Mouse (Mus musculus) embryonic facial prominence, embryonic 12.5 days (tissue): ENCODE measurements at regions not wholly inside any gene's neighbourhood (a gene's known extent, or its start where the extent isn't known, plus 50 kb on each side); places are given as distances from the start of the nearest gene placed in this dataset.

Source experiments
- ATAC-seq: fragments of 200-750 bp; cut with Nextera tagmentation; 2 replicates; pipeline ENCODE4 v1.8.0; 2017; ENCODE audit not compliant: insufficient number of reproducible peaks, insufficient read depth, low FRiP score, low TSS enrichment
- H3K27ac ChIP-seq: fragments of 300-500 bp; sonication (generic); 2 replicates; pipeline ENCODE4 v1.5.1; 2016; ENCODE audit warnings: mild to moderate bottlenecking
- H3K27me3 ChIP-seq: fragments of 300-500 bp; sonication (generic); 2 replicates; pipeline ENCODE4 v1.6.1; 2016; ENCODE audit warnings: mild to moderate bottlenecking, moderate library complexity
- H3K36me3 ChIP-seq: fragments of 300-500 bp; sonication (generic); 2 replicates; pipeline ENCODE4 v1.6.1; 2016; ENCODE audit warnings: mild to moderate bottlenecking
- H3K4me1 ChIP-seq: fragments of 300-500 bp; sonication (generic); 2 replicates; pipeline ENCODE4 v1.6.1; 2016
- H3K4me2 ChIP-seq: fragments of 300-500 bp; sonication (generic); replicated peaks from 2 replicates; pipeline ENCODE4 v1.6.1; 2016; ENCODE audit warnings: mild to moderate bottlenecking, moderate library complexity
- H3K4me3 ChIP-seq: fragments of 300-500 bp; sonication (generic); 2 replicates; pipeline ENCODE4 v1.5.1; 2016; ENCODE audit warnings: mild to moderate bottlenecking
- H3K9ac ChIP-seq: fragments of 300-500 bp; sonication (generic); 2 replicates; pipeline ENCODE4 v1.6.1; 2016; ENCODE audit warnings: mild to moderate bottlenecking, moderate library complexity
- H3K9me3 ChIP-seq: fragments of 300-500 bp; sonication (generic); 2 replicates; pipeline ENCODE4 v1.6.1; 2016; ENCODE audit warnings: mild to moderate bottlenecking, moderate library complexity
- WGBS: fragments of 180-500 bp; shearing (Covaris S2); methylation state at CpG from one replicate; pipeline ENCODE4 v1.1.7; 2016; 5-methylcytosine and 5-hydroxymethylcytosine counted together

DNA sequence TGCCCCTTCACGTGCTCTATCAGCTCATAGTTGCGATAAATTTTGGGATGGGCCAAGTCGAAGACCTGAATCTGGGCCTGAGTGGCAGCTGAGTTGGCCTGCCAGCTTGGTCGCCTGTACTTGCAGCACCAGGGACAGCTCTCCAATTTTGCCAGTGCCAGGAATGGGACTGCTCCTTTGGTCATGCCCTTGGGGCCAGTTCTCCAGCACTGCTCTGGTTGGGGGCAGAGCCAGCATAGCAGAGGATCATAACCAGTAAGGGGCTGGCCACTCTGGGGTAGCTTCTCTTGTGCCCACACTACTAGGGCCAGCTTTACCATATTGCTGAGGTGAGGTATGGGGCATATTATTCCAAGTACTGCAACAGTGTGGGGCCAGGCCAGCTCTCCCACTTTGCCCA lies 397.0 kb upstream of the Cadm2 start:
- Histone ChIP-seq H3K9ac (no peak overlapping the region), H3K36me3 (no peaks in the 10 kb centered on the region), H3K4me2 (no peak overlapping the region), H3K4me1 (no peaks in the 10 kb centered on the region), H3K9me3 (no peaks in the 10 kb centered on the region), H3K4me3 (no peak overlapping the region), H3K27ac (no peak overlapping the region), H3K27me3 (no peaks in the 10 kb centered on the region)
- ATAC-seq = 0 out of 2 replicates have a peak, but pooled peaks have one; percentile 41
- WGBS = 66% methylated on average over 4 of the region's 4 CpGs

- Histone ChIP-seq H3K4me1 (no peaks in the 10 kb centered on the region), H3K4me3 (no peak overlapping the region), H3K9ac (no peak overlapping the region), H3K27me3 (no peaks in the 10 kb centered on the region), H3K4me2 (no peak overlapping the region), H3K9me3 (no peaks in the 10 kb centered on the region), H3K36me3 (no peaks in the 10 kb centered on the region), H3K27ac (no peak overlapping the region)
- ATAC-seq = no peak
- WGBS = 93% methylated on average over 4 of the region's 4 CpGs
Observed at GRCm38 (mm10) chr16:67989671-67990070, 369.0 kb upstream of the Cadm2 start.

DNA sequence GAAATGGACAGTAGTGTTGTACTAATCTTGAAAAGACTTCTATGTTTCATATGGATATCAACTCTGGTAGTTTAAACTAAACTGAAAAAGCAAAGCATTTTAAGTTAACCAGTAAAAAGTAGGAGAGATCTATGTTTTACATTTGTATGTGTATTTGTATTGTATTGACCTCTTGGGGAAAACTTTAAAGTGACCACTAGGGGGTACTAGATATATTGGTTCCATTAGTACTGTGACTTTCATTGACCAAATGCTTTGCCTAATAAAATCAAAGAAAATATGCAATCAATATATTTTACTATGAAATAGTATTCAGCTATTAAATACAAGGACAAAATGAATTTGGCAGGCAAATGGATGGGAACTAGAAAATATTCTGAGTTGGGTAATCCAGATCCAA lies 355.9 kb upstream of the Cadm2 start:
- Histone ChIP-seq H3K27ac (no peak overlapping the region), H3K4me2 (no peak overlapping the region), H3K9me3 (no peaks in the 10 kb centered on the region), H3K36me3 (no peaks in the 10 kb centered on the region), H3K4me1 (no peaks in the 10 kb centered on the region), H3K4me3 (no peak overlapping the region), H3K9ac (no peak overlapping the region), H3K27me3 (no peaks in the 10 kb centered on the region)
- ATAC-seq = no peak

- H3K27ac ChIP-seq = no peak overlapping the region
- 78% methylated on average over 11 of the region's 11 CpGs for WGBS
- no peak for ATAC-seq
- no peaks in the 10 kb centered on the region for H3K27me3 ChIP-seq
- no peaks in the 10 kb centered on the region for H3K9me3 ChIP-seq
- H3K4me2 ChIP-seq = no peak overlapping the region
- H3K36me3 ChIP-seq = no peaks in the 10 kb centered on the region
- no peaks in the 10 kb centered on the region for H3K4me1 ChIP-seq
- no peak overlapping the region for H3K4me3 ChIP-seq
- no peak overlapping the region for H3K9ac ChIP-seq
Observed at GRCm38 (mm10) chr16:67968311-67969145, 347.8 kb upstream of the Cadm2 start.

DNA sequence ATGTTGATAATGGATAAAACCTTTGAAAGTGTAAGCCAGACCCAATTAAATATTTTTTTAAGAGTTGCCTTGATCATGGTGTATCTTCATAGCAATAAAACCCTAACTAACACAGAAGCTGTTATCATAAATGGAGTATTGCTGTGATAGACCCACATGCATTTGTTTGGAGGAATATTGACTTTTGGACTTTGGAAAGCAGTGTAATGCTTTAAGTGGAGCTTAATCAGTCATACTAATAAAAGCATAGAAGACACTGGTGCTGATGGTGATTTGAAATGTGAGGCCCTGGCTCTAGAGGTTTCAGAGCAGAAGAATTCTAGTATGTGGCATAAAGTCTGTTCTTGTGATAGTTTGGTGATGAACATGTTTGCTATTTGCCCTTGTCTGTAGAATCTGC lies 328.4 kb upstream of the Cadm2 start:
- Histone ChIP-seq H3K9me3 (no peaks in the 10 kb centered on the region), H3K27me3 (no peaks in the 10 kb centered on the region), H3K27ac (no peak overlapping the region), H3K4me3 (no peak overlapping the region), H3K9ac (no peak overlapping the region), H3K4me2 (no peak overlapping the region), H3K4me1 (no peaks in the 10 kb centered on the region), H3K36me3 (no peaks in the 10 kb centered on the region)
- ATAC-seq = no peak

- 73% methylated on average over 3 of the region's 3 CpGs for WGBS
- Histone ChIP-seq H3K4me2 (no peak overlapping the region), H3K9me3 (no peaks in the 10 kb centered on the region), H3K27ac (no peak overlapping the region), H3K27me3 (no peaks in the 10 kb centered on the region), H3K36me3 (no peaks in the 10 kb centered on the region), H3K9ac (no peak overlapping the region), H3K4me3 (no peak overlapping the region), H3K4me1 (no peaks in the 10 kb centered on the region)
- no peak for ATAC-seq
Observed at GRCm38 (mm10) chr16:67944406-67944805, 323.7 kb upstream of the Cadm2 start.

- Histone ChIP-seq H3K9me3 (no peaks in the 10 kb centered on the region), H3K36me3 (no peaks in the 10 kb centered on the region), H3K4me1 (no peaks in the 10 kb centered on the region), H3K9ac (no peak overlapping the region), H3K27ac (no peak overlapping the region), H3K4me2 (no peak overlapping the region), H3K27me3 (no peaks in the 10 kb centered on the region), H3K4me3 (no peak overlapping the region)
- WGBS = 85% methylated on average over 2 of the region's 2 CpGs
- ATAC-seq = no peak
Observed at GRCm38 (mm10) chr16:67919175-67919574, 298.5 kb upstream of the Cadm2 start.

DNA sequence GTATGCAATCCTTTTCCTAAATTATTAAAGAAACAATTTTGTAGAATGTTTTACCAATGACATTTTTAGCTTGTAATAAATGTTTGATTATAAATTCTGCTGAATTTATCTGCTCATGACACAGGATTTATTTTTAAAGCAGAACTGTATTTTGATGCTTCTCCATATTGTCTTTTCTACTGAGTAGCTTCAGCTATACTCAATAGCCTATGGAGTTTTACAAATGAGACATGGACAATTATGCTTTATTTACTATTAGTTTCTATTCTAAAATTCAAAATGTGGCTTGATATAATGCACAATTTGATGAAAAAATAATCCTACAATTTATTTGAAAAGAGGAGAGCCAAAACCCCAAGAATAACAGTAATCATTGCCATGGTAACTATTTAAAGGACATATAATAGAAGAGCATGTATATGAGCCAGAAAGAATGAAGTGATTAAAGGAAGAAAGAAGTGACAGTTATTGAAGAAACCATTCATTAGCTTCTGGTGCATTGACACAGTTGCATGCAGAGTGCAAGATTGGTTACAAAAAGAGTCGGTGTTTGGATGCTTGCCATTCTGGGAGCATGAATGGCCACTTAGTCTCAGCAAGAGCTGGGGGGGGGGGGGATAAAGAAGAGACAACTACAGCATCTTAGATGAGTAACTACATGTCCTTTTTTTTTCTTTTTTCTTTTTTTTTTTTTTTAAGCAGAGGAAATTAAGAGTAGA lies 250.8 kb upstream of the Cadm2 start:
- H3K4me3 ChIP-seq = no peak overlapping the region
- no peak for ATAC-seq
- 50% methylated on average over 1 of the region's 1 CpGs for WGBS

GRCm38 (mm10) chr16:67850201-67850600 lies 229.5 kb upstream of the Cadm2 start:
- 51% methylated on average over 2 of the region's 2 CpGs for WGBS
- H3K27ac ChIP-seq = no peak overlapping the region
- H3K4me2 ChIP-seq = no peak overlapping the region
- no peak for ATAC-seq
- H3K4me3 ChIP-seq = no peak overlapping the region
- no peaks in the 10 kb centered on the region for H3K27me3 ChIP-seq
- no peaks in the 10 kb centered on the region for H3K4me1 ChIP-seq
- no peak overlapping the region for H3K9ac ChIP-seq
- no peaks in the 10 kb centered on the region for H3K9me3 ChIP-seq
- no peaks in the 10 kb centered on the region for H3K36me3 ChIP-seq

More for the DNA sequence above, 250.8 kb upstream of the Cadm2 start:
- Histone ChIP-seq H3K4me1 (no peaks in the 10 kb centered on the region), H3K9me3 (no peaks in the 10 kb centered on the region), H3K9ac (no peak overlapping the region), H3K4me2 (no peak overlapping the region), H3K36me3 (no peaks in the 10 kb centered on the region), H3K27ac (no peak overlapping the region), H3K27me3 (no peaks in the 10 kb centered on the region)

DNA sequence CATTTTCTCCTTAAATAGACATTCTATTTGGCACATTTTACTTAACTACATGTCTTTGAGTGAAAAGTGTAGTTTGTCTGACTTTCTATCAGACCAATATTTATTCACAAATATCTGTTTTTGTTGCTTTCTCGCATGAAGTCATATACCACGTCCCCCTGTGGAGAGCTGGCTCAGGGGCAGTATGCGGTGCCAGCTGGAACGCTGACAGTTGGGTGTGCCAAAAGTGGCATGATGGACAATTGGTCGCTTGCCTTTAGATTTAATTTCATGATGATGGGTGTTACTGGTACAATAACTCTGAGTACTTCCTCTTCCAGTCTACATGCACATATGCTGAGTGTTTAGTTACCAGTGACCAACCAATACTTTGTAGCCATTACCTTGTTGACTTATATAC lies 223.8 kb upstream of the Cadm2 start:
- Histone ChIP-seq H3K4me1 (no peaks in the 10 kb centered on the region), H3K9me3 (no peaks in the 10 kb centered on the region), H3K27ac (no peak overlapping the region), H3K36me3 (no peaks in the 10 kb centered on the region), H3K27me3 (no peaks in the 10 kb centered on the region), H3K9ac (no peak overlapping the region), H3K4me2 (no peak overlapping the region), H3K4me3 (no peak overlapping the region)
- 88% methylated on average over 5 of the region's 5 CpGs for WGBS
- no peak for ATAC-seq

- no peak overlapping the region for H3K9ac ChIP-seq
- no peak overlapping the region for H3K4me2 ChIP-seq
- no peak overlapping the region for H3K4me3 ChIP-seq
- no peak for ATAC-seq
- H3K4me1 ChIP-seq = no peaks in the 10 kb centered on the region
- H3K36me3 ChIP-seq = no peaks in the 10 kb centered on the region
- H3K27me3 ChIP-seq = no peaks in the 10 kb centered on the region
- no peak overlapping the region for H3K27ac ChIP-seq
- no peaks in the 10 kb centered on the region for H3K9me3 ChIP-seq
Observed at GRCm38 (mm10) chr16:67797236-67797635, 176.5 kb upstream of the Cadm2 start.

- no peak overlapping the region for H3K27ac ChIP-seq
- WGBS = 37% methylated on average over 3 of the region's 3 CpGs
- no peaks in the 10 kb centered on the region for H3K27me3 ChIP-seq
- no peak overlapping the region for H3K9ac ChIP-seq
- H3K9me3 ChIP-seq = no peaks in the 10 kb centered on the region
- no peaks in the 10 kb centered on the region for H3K4me1 ChIP-seq
- no peak for ATAC-seq
- no peak overlapping the region for H3K4me3 ChIP-seq
- H3K36me3 ChIP-seq = no peaks in the 10 kb centered on the region
- no peak overlapping the region for H3K4me2 ChIP-seq
Observed at GRCm38 (mm10) chr16:67776091-67776490, 155.4 kb upstream of the Cadm2 start.
